Mouse (Mus musculus) midbrain, embryonic 10.5 days (tissue): ENCODE measurements at regions not wholly inside any gene's neighbourhood (a gene's known extent, or its start where the extent isn't known, plus 50 kb on each side); places are given as distances from the start of the nearest gene placed in this dataset.

Experiments
- DNase-seq: peaks from one replicate; pipeline ENCODE4 v3.0.0-alpha.2; 2017; ENCODE audit warnings: low spot score
- H3K27ac ChIP-seq: fragments of 300-500 bp; sonication (generic); replicated peaks from 2 replicates; pipeline ENCODE4 v1.5.1; 2016; ENCODE audit warnings: mild to moderate bottlenecking
- H3K27me3 ChIP-seq: fragments of 300-500 bp; sonication (generic); 2 replicates; pipeline ENCODE4 v1.6.1; 2016; ENCODE audit warnings: low read depth, mild to moderate bottlenecking; ENCODE audit not compliant: poor library complexity, severe bottlenecking
- H3K36me3 ChIP-seq: fragments of 300-500 bp; sonication (generic); 2 replicates; pipeline ENCODE4 v1.6.1; 2016; ENCODE audit warnings: mild to moderate bottlenecking, moderate library complexity
- H3K4me1 ChIP-seq: fragments of 300-500 bp; sonication (generic); 2 replicates; pipeline ENCODE4 v1.6.1; 2016
- H3K4me3 ChIP-seq: fragments of 300-500 bp; sonication (generic); 2 replicates; pipeline ENCODE4 v1.5.1; 2016; ENCODE audit warnings: mild to moderate bottlenecking, moderate library complexity
- H3K9me3 ChIP-seq: fragments of 300-500 bp; sonication (generic); replicated peaks from 2 replicates; pipeline ENCODE4 v1.6.1; 2016; ENCODE audit warnings: mild to moderate bottlenecking
- WGBS: fragments of 180-500 bp; shearing (Covaris S2); methylation state at CpG from one replicate; pipeline ENCODE4 v1.1.7; 2016; 5-methylcytosine and 5-hydroxymethylcytosine counted together

GRCm38 (mm10) chr7:115270803-115271202 is 527.3 kb downstream of the Insc start:
- H3K36me3 ChIP-seq = no peaks in the 10 kb centered on the region
- H3K4me1 ChIP-seq = peaks cover 8% of the 10 kb centered on the region
- H3K4me3 ChIP-seq = no peak overlapping the region
- no peaks in the 10 kb centered on the region for H3K9me3 ChIP-seq
- H3K27ac ChIP-seq = no peak overlapping the region
- no peak for DNase-seq
- no peaks in the 10 kb centered on the region for H3K27me3 ChIP-seq
- WGBS = 52% methylated on average over 2 of the region's 2 CpGs

- Histone ChIP-seq H3K27me3 (no peaks in the 10 kb centered on the region), H3K9me3 (no peaks in the 10 kb centered on the region), H3K4me3 (no peak overlapping the region), H3K4me1 (peaks cover 8% of the 10 kb centered on the region), H3K27ac (no peak overlapping the region), H3K36me3 (no peaks in the 10 kb centered on the region)
- WGBS = 36% methylated on average over 3 of the region's 3 CpGs
- no peak for DNase-seq
These were observed 531.3 kb downstream of the Insc start for GRCm38 (mm10) chr7:115274836-115275235.

GRCm38 (mm10) chr7:115290801-115291417 is 547.4 kb downstream of the Insc start:
- H3K4me1 ChIP-seq = peaks cover 11% of the 10 kb centered on the region
- H3K27me3 ChIP-seq = no peaks in the 10 kb centered on the region
- H3K9me3 ChIP-seq = no peaks in the 10 kb centered on the region
- WGBS = 73% methylated on average over 7 of the region's 7 CpGs
- H3K4me3 ChIP-seq = no peak overlapping the region
- H3K27ac ChIP-seq = no peak overlapping the region
- DNase-seq = no peak
- no peaks in the 10 kb centered on the region for H3K36me3 ChIP-seq

GRCm38 (mm10) chr7:115294655-115295230 is 551.2 kb downstream of the Insc start:
- Histone ChIP-seq H3K4me1 (peaks cover 11% of the 10 kb centered on the region), H3K36me3 (no peaks in the 10 kb centered on the region), H3K4me3 (no peak overlapping the region), H3K27me3 (no peaks in the 10 kb centered on the region), H3K9me3 (no peaks in the 10 kb centered on the region), H3K27ac (no peak overlapping the region)
- 84% methylated on average over 10 of the region's 10 CpGs for WGBS
- no peak for DNase-seq

GRCm38 (mm10) chr7:115300241-115300640 is 556.7 kb downstream of the Insc start:
- Histone ChIP-seq H3K27me3 (no peaks in the 10 kb centered on the region), H3K9me3 (no peaks in the 10 kb centered on the region), H3K27ac (no peak overlapping the region), H3K4me1 (0 out of 2 replicates have a peak, but pooled peaks cover 9% of the 10 kb centered on the region), H3K36me3 (no peaks in the 10 kb centered on the region), H3K4me3 (no peak overlapping the region)
- no peak for DNase-seq
- 89% methylated on average over 8 of the region's 8 CpGs for WGBS

GRCm38 (mm10) chr7:115308377-115308776 is 564.9 kb downstream of the Insc start:
- Histone ChIP-seq H3K4me1 (peaks cover 4% of the 10 kb centered on the region; the same call in 1 of the 2 replicates), H3K27ac (no peak overlapping the region), H3K27me3 (no peaks in the 10 kb centered on the region), H3K4me3 (no peak overlapping the region), H3K36me3 (no peaks in the 10 kb centered on the region), H3K9me3 (no peaks in the 10 kb centered on the region)
- 94% methylated on average over 4 of the region's 4 CpGs for WGBS
- DNase-seq = no peak

GRCm38 (mm10) chr7:115310400-115311225 is 567.1 kb downstream of the Insc start:
- H3K27me3 ChIP-seq = no peaks in the 10 kb centered on the region
- no peak overlapping the region for H3K27ac ChIP-seq
- no peak overlapping the region for H3K4me3 ChIP-seq
- H3K9me3 ChIP-seq = no peaks in the 10 kb centered on the region
- H3K36me3 ChIP-seq = no peaks in the 10 kb centered on the region
- 83% methylated on average over 5 of the region's 5 CpGs for WGBS
- peaks cover 4% of the 10 kb centered on the region; the same call in 1 of the 2 replicates for H3K4me1 ChIP-seq
- no peak for DNase-seq

- no peaks in the 10 kb centered on the region for H3K27me3 ChIP-seq
- H3K4me3 ChIP-seq = no peak overlapping the region
- whole genome bisulfite sequencing = 70% methylated on average over 4 of the region's 4 CpGs
- H3K27ac ChIP-seq = no peak overlapping the region
- H3K9me3 ChIP-seq = no peaks in the 10 kb centered on the region
- no peaks in the 10 kb centered on the region for H3K36me3 ChIP-seq
- H3K4me1 ChIP-seq = peaks cover 18% of the 10 kb centered on the region
- no peak for DNase-seq
These were observed 576.0 kb downstream of the Insc start for GRCm38 (mm10) chr7:115319504-115319903.

GRCm38 (mm10) chr7:115322989-115323388 is 579.5 kb downstream of the Insc start:
- H3K4me3 ChIP-seq = no peak overlapping the region
- no peaks in the 10 kb centered on the region for H3K9me3 ChIP-seq
- WGBS = 78% methylated on average over 5 of the region's 5 CpGs
- no peak overlapping the region for H3K27ac ChIP-seq
- H3K4me1 ChIP-seq = peaks cover 24% of the 10 kb centered on the region
- DNase-seq = no peak
- no peaks in the 10 kb centered on the region for H3K36me3 ChIP-seq
- no peaks in the 10 kb centered on the region for H3K27me3 ChIP-seq

GRCm38 (mm10) chr7:115328300-115328699 is 584.8 kb downstream of the Insc start:
- WGBS = 81% methylated on average over 3 of the region's 3 CpGs
- H3K27ac ChIP-seq = no peak overlapping the region

GRCm38 (mm10) chr7:115331698-115332097 is 588.2 kb downstream of the Insc start:
- no peak for DNase-seq
- Histone ChIP-seq H3K36me3 (no peaks in the 10 kb centered on the region), H3K9me3 (no peaks in the 10 kb centered on the region), H3K4me3 (no peak overlapping the region), H3K27me3 (no peaks in the 10 kb centered on the region), H3K4me1 (peaks cover 5% of the 10 kb centered on the region; the same call in 1 of the 2 replicates), H3K27ac (no peak overlapping the region)
- WGBS = 78% methylated on average over 1 of the region's 1 CpGs

More at GRCm38 (mm10) chr7:115328300-115328699, 584.8 kb downstream of the Insc start:
- Histone ChIP-seq H3K9me3 (no peaks in the 10 kb centered on the region), H3K4me3 (no peak overlapping the region), H3K4me1 (peaks cover 15% of the 10 kb centered on the region), H3K27me3 (no peaks in the 10 kb centered on the region), H3K36me3 (no peaks in the 10 kb centered on the region)
- no peak for DNase-seq

- Histone ChIP-seq H3K9me3 (peaks cover 10% of the 10 kb centered on the region), H3K4me3 (no peak overlapping the region), H3K27ac (no peak overlapping the region), H3K27me3 (no peaks in the 10 kb centered on the region), H3K4me1 (no peaks in the 10 kb centered on the region), H3K36me3 (no peaks in the 10 kb centered on the region)
- 65% methylated on average over 1 of the region's 1 CpGs for WGBS
- DNase-seq = no peak
These were observed 589.6 kb downstream of the Insc start for GRCm38 (mm10) chr7:115333046-115333577.

GRCm38 (mm10) chr7:115335051-115335450 is 591.6 kb downstream of the Insc start:
- Histone ChIP-seq H3K27me3 (no peaks in the 10 kb centered on the region), H3K9me3 (peaks cover 10% of the 10 kb centered on the region), H3K4me1 (no peaks in the 10 kb centered on the region), H3K36me3 (no peaks in the 10 kb centered on the region), H3K27ac (no peak overlapping the region), H3K4me3 (no peak overlapping the region)
- no peak for DNase-seq
- 93% methylated on average over 3 of the region's 3 CpGs for WGBS
